Mouse (Mus musculus): ENCODE results near the gene Adam11.

The Adam11 gene

DNA sequence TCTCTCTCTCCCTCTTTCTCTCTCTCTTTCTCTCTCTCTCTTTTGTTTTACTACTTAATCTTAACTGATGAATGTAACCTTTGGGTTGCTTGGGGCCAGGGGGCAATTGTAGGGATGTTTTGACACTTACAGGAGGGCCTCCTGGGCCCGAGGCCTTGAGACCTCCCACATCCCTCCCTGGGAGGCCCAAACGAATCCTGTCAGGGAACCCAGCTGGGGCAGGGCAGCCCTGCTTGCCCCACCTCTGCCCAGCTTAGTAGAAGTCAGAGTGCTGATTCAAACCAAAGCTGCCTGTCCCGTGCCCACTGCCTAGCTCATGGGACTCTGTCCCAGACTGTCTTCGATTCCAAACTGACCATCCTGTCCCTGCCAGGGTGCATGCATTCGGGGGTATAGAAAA, 17.4 kb downstream of the Adam11 start:
- no peak for ATAC-seq (ENCODE audit: low TSS enrichment)

DNA sequence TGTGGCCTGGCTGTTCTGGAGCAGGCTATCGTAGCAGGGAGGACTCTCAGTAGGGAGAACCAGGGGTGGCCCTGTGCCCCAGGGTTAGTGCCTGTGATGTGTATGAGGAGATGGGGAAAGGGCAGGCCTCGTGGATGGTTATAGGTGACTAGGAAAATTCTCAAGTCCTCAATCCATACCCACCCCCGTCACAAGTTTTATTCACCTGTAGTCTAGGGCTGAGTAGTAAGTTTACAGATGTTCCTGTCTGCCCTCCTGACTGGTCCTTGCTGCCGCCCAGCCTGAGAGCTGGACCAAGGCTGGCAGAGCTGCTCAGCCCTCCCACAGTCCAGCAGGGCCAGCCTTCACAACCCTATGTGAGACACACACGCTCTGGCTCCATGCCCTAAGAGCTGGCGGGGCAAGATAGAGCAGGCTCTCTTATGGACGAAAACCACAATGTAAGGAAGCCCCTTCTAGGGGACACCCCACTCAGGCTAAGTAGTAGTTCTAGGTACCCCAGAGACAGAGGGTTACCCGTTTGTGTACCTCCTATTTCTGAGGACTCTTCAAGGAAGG, 17.9 kb downstream of the Adam11 start:
- no peak for ATAC-seq (ENCODE audit: low TSS enrichment)

DNA sequence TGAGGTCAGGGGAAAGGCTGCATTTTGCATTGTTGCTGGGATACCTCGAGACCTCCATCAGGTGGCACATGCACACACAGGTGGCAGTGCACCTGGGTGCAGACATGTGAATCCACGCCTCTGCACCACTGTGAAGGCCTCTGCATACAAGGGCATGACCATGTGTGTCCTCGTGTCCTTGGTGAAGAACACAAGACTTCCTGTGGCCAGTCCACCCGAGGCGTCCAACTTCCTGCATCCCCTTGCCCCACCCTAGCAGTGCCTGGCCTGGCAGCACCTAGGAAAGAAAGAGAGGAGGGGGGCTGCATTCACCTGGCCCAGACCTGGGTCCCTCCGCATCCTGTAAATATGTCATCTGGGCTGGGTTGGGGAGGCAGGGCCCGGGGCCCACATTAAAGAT, 18.6 kb downstream of the Adam11 start:
- no peak for ATAC-seq (ENCODE audit: low TSS enrichment)

DNA sequence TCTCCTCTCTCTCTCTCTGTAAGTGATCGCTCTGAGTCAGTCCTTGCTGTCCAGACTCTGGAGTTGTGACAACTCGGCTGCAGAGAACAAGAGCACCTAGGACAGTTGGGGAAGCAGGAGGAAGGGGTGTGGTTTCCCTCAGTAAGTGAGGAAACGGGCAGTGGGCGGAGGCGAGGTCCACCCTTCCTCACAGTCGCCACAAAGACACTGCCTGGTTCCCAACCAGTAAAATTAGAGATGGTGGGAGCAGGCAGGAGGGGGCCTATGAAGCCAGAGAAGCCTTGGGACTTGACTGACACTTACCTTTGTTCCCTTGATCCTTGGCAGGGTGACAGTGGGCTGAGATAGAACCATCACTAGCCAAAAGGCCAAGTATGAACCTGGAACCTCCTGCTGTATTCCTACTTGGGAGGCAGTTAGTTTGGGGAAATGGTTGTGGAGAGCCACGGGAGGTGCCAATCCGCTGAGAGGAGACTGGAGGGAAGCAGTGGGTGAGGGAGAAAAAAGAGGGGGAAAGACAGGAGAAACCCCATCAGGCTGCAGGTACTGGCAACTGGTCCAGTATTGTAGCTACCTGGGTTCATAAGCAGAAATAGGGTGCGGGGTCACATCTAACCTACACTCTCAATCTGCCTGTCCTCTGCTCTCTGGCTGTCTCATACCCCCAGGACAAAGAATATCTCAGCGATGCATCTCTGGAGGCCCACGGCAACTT, 19.2 kb downstream of the Adam11 start:
- ATAC-seq (ENCODE audit: low TSS enrichment), result no peak

DNA sequence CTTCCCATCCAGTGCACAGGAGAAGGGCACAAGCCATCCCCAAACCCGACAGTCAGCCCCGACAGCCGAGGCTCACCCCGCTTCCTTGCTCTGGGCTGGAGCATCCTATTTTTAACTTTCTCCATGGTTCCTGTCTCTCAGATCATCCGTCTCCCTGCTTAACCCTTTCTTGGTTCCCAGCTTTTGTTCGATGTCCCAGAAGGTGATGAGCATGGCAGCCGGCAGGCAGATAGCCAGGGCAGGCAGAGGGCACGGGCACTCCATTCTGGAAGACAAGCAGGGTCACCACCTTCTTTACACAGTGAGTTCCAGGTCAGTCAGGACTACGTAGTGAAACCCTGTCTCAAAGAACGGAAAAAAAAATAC, 19.7 kb downstream of the Adam11 start:
- no peak; the same call in 1 of the 2 replicates for ATAC-seq (ENCODE audit: low TSS enrichment)

DNA sequence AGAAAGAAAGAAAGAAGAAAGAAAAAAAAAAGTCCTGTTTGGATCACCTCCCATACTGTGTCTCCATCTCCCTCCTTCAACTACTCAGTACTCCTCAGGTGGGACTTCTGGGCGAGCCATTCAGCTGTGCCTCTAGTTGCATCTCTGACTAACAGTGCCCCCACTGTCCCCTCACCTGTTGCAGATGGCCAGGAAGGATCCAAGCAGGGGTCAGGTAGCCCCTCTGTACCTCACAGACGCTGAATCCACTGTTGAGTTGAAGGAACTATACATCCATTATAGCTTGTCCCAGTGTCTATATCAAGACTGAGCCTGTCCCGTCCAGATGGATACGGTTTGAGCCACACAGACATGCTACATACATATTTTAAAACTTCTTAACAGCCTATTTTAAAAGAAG, 20.3 kb downstream of the Adam11 start:
- no peak for ATAC-seq (ENCODE audit: low TSS enrichment)

DNA sequence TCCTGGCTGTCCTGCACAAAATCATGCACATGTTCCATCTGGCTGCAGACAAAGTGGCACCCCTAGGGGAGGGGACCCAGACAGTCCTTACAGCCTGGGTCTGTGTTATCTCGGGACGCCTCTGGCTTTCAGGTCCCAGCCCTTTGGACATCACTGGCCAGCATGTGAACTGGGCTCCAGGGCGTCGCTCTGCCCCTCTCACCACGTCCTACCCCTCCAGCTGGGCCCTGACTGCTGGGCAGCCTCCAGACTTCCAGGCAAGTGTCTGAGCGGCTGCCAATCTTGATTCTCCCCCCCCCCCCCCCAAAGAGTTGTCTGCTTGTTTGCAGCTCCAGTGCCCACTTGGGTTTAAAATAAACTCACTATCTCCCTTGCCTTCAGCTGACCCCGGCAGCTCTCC, 22.2 kb downstream of the Adam11 start:
- ATAC-seq (ENCODE audit: low TSS enrichment), result no peak

DNA sequence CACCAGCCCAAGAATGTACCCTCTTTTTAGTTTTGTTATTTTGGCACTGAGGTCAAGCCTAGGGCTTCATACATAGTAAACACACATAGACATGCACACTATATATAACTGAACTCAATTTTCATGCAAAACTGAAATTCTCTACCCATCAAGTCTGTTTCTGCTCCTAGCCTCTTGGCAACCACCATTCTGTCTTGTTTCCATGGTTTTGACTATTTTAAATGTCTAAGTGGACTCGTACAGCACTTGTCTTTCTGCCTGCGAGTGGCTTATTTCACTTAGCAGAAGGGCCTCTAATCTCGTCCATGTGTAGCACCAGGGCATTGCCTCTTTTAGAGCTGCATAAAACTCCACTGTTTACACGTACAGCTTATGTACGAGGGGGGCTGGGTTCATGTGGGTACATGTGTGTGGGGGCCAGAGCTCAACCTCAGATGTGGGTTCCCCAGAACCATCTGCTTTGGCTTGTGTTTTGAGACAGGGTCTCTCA, 26.5 kb downstream of the Adam11 start:
- ATAC-seq (ENCODE audit: low TSS enrichment), result peak; percentile 47; the same call in 1 of the 2 replicates

DNA sequence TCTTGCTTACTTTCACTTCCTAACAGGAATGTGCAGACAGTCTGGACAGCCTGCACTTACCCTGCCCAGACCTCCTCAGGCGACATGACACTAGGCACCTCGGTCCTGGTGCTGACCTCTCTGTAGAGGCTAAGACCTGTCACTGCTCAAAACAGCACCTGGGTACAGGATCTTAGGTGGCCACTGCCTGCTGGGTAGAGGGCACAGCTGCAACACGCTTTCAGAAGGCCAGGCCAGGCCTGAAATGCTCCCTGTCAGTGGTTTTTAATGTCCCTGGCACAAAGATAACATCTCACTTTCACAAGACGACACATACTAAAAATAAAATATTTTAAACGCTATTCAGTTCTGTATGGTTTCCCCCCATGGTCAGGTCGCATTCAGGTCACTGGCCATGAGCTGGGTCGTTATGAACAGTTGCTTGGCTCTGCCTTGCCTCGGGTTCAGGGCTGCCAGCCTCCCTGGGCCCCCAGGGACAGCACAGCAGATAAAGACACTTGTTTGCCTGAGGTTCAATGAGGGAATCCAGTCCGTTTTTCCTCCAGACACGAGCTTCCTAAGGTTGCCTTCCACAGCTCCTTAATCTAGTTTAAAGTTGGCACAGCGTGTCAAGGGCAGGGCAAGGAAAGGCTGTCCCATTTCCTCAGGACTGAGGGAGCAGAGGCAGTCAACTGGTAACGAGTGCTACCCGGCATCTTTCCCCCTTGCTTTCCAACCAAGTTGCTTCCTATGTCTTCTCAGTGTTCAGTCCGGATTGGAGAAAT, 30.6 kb downstream of the Adam11 start:
- no peak for ATAC-seq (ENCODE audit: low TSS enrichment)

DNA sequence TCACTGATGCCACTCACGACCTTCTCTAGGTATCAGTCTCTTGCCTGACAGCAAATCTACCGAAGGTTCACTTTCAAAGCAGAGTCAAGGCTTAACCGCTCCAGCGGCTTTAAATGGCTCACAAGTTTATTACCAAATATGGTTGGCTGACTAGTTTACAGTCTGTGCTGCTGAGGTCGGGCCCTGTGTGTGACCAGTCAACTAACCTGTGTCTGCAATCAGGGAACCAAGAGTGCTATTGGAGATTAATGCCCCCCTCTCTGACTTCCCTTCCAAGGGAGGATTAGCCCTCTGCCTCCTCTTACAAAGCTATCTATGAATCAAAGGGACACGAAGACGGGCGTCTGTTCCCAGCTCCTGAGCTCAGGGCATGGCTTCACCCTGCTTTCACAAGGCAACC, 32.9 kb downstream of the Adam11 start:
- no peak for ATAC-seq (ENCODE audit: low TSS enrichment)

DNA sequence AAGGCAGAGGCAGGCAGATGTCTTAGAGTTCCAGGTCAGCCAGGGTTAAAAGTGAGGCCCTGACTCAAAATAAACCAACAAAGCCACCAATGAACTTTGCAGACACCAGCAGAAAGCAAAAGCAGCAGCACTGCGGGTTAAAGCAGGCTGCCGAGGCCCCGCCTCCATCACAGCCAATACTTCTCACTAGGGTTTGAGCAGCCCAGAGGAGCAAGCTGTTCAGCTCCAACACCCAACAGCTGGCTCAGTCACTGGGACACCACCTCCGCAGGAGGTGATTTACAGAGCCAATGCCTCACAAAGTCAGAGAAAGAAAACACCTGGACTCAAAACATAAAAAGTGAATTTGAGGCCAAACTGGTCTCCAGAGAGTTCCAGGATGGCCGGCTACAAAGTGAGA, 42.2 kb downstream of the Adam11 start:
- no peak for ATAC-seq (ENCODE audit: low TSS enrichment)

DNA sequence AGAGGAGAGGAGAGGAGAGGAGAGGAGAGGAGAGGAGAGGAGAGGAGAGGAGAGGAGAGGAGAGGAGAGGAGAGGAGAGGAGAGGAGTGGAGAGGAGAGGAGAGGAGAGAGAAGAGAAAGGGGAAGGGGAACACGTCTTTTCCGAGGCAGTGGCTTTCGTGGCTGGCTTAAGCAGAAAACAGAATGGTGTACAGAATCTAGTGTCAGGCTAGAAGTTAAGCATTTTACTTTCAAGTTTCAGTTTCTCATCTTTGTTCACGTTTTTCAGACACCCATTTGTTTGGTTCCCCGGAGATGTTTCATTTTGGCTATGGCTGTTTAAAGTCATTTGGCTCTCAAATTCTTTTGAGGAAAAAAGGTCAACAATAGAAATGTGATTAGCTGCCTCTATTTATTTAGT, 47.0 kb downstream of the Adam11 start:
- no peak for ATAC-seq (ENCODE audit: low TSS enrichment)

DNA sequence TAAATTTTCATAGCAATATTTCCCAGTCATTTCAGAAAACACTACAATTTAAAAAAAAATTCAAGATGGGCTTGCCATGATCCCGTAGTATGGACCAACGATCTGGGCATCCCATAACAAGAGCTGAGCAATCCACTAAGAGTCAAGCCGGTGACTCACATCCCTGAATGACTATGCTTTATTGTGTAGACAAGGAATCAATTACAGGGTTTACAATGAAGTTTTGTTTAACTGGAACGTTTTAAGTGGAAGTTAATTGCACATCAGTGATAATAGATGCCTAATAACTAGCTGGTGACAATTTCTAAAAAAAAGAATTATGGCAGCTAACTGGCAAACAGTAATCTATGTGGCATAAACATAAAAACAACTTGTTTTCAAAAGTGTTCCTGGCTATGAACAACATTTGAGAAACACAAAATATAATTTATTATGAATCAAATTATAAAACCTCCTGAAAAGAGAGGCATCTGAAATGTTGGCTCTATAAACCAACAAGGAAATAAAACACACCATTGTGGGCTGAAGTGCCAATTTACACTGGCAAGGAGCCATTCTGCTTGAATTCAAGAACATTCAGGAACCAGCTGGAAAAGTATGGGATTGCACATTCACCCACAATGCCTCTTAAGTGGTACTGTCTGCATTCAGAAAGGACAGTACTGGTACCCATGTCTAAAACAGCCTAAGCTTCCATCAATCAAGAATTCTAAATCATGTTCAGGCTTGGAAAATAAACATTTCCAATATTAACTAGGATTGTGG, 49.7 kb downstream of the Adam11 start:
- no peak for ATAC-seq (ENCODE audit: low TSS enrichment)

DNA sequence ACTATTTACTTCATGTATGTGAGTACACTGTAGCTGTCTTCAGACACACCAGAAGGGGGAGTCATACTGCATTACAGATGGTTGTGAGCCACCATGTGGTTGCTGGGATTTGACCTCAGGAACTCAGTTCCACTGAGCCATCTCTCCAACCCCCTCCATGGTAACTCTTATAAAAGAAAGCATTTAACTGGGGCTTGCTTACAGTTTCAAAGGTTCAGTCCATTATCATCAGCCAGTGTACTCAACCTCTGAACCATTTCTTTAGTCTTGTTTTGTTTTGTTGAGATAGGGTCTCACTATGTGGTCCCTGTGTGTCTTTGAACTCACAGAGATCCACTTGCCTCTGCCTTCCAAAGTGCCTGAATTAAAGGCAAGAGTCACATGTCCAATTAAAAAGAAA, 53.6 kb downstream of the Adam11 start:
- no peak for ATAC-seq (ENCODE audit: low TSS enrichment)

DNA sequence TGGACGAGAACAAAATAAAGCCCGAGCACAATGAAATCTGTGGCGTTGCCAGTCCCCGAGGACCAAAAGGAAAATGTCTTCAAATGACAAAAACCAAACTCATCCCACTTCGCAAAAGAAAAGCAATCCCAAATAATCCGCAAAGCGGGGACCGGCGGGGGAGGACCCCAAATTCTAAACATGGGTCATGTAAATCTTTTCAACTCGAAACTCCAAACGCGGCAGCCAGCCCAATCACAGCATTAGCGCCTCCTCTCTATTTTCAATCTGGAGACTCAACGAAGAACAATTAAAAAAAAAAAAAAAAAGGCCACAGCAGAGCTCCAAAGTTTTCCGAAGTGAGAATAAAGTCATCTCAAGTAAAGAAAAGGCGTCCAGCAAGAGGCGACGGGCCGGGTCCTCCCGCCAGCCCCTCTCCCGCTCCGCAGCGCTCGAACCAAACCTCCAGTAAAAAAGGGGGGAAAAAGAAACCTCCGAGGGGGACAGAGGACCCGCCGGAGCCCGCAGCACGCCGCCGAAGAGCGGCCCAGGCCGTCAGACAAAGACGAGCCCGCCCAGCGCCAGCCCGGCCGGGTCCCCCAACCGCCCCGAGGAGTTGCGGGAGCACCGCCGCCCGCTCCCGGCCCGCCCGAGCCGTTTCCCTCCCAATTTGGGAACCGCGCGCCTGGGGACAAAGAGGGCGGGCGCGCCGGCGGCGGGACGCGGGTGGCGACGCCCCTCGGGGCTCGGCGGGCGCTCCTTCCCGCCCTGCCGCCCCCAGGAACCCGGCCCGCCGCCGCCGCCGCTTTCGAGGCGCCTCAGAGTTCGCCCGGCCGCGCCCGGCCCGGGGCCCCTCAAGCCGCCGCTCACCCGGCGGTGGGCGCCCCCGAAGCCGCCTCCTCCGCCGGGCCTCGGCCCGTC, 57.1 kb downstream of the Adam11 start:
- no peak for ATAC-seq (ENCODE audit: low TSS enrichment)

DNA sequence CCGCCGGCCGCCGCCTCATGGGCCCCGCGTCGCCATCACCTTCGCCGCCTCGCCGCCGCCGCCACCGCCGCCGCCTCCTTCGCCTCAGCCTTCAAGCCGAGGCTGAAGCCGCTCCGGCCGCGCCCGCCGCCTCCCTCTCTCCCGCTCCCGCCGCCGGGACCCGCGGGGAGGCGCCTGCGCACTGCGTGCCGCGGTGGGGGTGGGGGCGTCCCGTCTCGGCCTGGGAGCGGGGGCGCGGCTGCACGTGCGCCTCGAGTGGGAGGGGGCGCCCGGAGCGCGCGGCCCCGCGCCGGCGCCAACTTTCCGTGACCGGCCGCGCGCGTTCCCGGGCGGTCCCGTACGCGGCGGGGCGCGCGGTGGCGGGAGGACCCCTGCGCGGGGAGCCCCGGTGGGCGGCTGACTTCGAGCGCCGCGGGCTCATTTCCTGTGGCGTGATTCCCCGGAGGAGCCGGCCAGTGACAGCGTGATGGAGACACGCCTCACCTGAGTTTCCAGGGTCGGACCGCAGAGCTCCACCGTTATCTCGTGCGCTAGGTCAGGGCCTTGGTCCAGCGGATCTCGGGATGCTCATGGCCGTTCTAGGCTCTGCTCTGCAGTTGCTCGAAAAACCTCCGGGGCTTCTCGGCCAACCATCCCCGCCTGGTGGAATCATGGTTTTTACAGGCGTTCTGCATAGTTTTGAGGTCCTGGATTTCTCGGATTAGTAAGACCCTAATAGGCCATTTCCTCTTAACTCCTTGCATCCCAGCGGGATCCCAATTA, 58.0 kb downstream of the Adam11 start, which contains the start of gene Gjc1:
Gene Gjc1, minus strand, starts transcription at position 680 of the 762 bp plus-strand sequence.
- no peak; the same call in 1 of the 2 replicates for ATAC-seq (ENCODE audit: low TSS enrichment)

DNA sequence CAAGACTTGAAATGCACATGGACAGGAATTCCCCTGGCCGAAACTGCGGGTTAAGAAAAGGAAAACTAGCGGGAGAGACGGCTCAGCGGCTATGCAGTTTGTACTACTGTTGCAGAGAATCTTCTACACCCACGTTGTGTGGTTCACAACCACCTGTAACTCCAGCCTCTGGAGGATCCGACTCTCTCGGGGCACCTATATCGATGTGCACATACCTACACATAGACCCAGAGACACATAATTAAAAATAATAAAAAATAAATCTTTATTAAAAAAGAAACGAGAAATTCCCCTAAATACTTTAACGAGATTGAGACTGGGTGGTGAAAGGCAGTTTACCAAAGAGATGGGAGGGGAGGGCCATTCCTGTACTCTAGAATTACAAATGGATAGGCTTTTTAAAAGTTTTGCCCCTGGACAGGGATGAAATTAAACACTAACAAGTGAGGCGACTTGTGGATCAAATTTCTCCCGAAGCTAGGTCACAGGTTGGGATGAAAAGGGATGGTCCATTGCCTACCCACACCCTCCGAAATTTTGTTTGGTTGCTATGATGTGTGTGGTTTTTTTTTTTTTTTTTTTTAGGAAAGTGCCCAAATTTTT, 58.6 kb downstream of the Adam11 start:
- no peak for ATAC-seq (ENCODE audit: low TSS enrichment)

DNA sequence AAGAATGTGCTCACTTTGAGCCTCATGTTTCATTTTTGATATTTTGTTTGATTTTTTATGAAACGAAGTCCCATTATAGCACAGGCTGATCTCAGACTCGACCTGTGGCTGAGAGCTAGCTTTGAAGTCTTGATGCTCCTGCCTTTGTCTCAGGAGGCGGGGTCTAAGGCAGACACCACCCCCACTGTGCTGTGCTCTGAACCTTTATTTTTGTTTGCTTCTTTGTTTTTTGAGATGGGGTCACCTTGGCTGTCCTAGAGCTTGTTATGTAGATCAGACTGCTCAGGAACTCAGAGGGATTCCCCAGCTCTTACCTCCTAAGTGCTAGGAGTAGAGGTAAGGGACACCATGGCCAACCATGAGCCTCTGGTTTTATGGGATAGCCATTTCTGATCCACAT, 59.2 kb downstream of the Adam11 start:
- no peak for ATAC-seq (ENCODE audit: low TSS enrichment)

DNA sequence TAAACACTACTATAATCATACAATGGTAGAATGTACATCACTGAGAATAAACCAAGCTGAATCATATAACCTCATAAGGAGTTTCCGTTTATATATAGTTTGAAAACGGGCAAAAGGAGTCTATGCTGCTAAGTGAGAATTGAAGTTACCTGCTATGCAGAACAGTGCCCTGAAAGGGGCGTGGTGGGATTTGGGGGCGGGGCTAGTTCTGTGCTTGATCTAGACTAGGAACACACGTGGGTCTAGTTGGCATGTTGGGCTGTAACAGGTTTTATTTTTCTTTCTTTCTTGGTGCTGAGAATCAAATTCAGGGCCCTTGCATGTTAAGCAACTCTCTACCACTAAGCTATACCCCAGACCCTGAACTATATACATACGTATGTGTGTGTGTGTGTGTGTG, 60.0 kb downstream of the Adam11 start:
- no peak for ATAC-seq (ENCODE audit: low TSS enrichment)

DNA sequence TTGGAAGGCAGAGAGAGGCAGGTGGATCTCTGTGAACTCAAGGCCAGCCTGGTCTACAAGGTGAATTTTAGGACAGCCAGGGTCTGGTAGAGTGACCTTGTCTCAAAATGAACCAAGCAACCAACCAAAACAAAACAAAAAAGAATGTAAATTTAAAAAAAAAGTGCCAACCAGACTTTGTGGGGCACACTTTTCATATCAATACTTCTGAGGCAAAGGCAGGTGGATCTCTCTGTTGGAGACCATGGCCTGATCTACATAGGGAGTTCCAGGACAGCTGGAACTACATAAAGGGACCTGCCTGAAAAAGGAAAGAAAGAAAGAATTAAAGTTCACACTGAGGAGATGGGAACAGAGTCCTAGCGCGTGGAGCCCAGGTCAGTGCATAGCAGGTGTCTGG, 65.2 kb downstream of the Adam11 start:
- ATAC-seq (ENCODE audit: low TSS enrichment), result no peak
